Mouse (Mus musculus): Measurements from ENCODE around the gene Lrrc32.

- no peak for TF ChIP-seq EP300 (IDR thresholded peaks at IDR 0.05)
- no peak for TF ChIP-seq CTCF (IDR thresholded peaks at IDR 0.05)
Measured at GRCm38 (mm10) chr7:98491451-98492200, 2.5 kb downstream of the Lrrc32 start.
